Mouse (Mus musculus) frontal cortex, postnatal 14 days (tissue): ENCODE data around the gene Magi3.

Source experiments
- DNase-seq, 2 experiments: peaks; one replicate each; pipeline ENCODE4 v3.0.0; 2022; ENCODE audit warnings: low spot score in 2 of 2

The Magi3 gene

DNA sequence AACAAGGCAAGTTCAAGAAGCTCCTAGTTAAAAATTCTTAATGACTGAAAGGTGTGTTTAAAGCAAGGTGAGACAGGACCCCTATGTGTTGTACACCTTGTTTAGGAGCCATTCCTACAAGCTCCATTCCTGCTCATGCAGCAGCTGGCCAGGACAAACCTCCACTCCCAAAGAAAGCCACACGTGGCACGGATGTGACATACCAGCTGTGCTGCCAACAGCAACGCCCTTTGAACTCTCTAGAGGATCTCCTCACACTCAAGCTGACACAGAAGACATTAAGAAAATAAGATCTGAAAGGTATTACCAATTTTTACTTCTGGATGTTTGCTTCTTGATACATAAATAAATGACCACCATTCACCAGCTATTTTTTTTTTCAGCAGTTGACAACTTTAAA, 193.2 kb downstream of the Magi3 start:
- DNase-seq, result no peak

- no peak for DNase-seq
Measured at GRCm38 (mm10) chr3:104020101-104020500, 200.1 kb downstream of the Magi3 start.

- no peak for DNase-seq
Measured at GRCm38 (mm10) chr3:104019453-104019852, 200.7 kb downstream of the Magi3 start.

- DNase-seq, result no peak
Measured at GRCm38 (mm10) chr3:104017931-104018330, 202.2 kb downstream of the Magi3 start.

DNA sequence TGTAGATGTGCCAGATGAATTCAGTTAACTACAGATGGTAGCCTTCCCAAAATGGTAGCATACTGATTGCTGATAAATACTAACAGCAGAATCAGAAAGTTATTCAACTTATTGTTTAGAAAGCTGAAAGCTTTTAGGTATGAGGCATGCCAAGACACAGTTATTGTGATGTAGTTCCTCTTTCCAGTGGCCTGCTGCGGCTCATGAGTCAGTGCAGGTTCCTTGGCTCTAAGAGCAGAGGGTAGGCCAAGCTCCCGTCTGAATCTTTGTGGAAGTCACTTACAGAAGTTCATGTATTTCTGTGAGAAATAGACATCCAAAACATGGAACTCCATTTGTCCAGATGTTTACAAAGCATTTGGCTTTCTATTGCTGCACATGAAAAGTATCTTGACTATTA, 208.2 kb downstream of the Magi3 start:
- no peak for DNase-seq

DNA sequence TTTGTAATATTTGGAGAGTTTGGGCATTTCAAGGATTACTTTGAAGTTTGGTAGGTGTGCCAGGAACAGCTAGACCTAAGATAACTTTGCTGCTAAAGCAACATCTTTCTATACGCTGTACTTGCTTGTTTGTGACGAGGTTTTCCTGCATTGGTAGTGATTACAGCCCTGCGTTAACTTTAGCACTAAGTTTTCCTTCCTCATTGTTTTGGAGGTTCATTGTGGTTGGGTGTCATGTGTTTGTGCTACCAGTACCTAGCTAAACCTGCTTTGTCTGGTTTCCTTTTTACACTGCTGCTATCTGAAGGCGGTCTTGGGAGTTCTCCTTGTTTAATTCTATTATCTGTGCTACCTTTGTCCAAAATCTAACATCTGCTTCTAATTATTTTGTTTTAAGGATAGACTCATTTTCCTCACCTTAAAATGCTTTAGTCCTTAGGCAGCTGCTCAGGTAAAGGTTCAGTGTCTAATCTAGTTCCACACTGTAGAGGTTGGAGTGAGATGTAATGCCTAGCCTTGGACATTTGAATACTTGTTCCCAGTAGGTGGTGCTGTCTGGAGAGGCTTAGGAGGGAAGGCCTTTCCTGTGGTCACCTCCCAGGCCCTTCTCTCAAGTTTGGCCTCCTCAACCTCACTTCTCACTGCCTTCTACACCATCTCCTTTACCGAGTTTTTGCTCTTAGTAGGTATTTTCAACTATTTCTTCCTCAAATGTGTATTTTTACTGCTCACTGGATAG, 210.1 kb downstream of the Magi3 start:
- DNase-seq, result no peak

GRCm38 (mm10) chr3:104007479-104007878, 212.7 kb downstream of the Magi3 start:
- peak in 1 of 2 experiments; percentile 22 for DNase-seq

- DNase-seq, result no peak
Measured at GRCm38 (mm10) chr3:104006896-104007466, 213.2 kb downstream of the Magi3 start.

- no peak for DNase-seq
Measured at GRCm38 (mm10) chr3:103998724-103999123, 221.4 kb downstream of the Magi3 start.

DNA sequence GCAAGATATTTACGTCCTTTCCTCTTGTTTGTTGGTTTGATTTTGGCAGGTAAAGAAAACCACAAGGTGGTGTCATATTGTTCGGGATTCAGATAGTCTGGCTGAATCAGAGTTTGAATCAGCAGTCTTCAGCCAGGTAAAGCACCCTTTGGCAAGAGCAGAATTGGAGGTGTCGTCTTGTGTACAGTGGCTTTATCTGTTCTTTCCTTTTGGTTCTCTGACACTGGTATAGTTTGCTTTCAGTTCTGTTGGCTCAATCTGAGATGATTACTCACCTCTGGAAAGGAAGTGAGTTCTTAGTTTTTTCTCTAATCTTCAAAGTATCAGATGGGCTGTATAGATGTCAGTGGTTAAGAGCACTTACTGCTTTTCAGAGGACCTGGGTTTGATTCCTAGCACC, 228.9 kb downstream of the Magi3 start:
- no peak for DNase-seq

DNA sequence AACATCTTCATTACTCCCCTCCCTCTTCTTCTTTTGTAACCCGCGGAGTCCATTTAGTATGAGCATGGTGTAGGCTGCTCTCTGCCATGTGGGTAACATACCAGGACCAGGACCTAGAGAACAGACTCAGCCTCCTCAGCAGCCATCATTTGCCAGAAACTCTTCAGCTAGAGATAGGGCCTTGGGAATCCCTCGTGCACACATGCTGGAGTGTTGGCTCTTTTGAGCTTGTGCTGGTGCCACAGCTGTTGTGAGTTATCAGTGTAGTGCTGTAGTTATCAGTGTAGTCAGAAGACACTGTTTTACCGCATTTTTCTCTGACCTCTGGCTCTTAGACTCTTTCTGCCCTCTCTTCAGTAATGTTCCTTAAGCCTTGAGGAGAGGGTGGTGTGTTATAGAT, 230.8 kb downstream of the Magi3 start:
- DNase-seq, result no peak

DNA sequence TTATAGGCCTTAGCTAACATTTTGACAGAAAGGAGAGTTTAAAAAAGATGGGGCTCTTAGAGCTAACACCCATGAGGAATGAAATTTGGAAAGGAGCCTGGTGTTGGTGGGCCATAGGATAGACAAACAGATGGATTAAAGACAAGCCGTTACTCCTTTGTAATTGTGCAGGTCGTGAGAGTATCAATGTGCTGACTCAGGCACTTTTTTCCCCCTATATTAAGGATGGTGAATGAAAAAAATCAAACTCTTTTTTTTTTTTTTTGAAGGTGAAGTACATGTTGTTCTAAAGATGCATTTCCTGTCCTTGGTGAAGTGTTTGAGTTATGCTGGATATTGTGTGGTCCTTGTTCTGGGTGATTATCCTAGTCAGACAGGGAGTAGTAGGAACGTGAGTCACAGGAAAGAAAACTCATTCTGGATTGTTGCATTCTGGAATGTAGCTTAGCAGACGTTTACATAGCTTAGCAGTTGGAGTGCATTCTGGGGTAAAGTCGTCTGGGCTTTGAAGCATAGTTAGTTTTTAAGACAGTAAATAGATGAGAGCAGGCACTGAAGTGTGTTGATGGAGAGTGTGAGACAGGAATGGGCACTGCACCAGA, 232.2 kb downstream of the Magi3 start:
- DNase-seq, result no peak

- DNase-seq, result no peak
Measured at GRCm38 (mm10) chr3:103985194-103985593, 235.0 kb downstream of the Magi3 start.

DNA sequence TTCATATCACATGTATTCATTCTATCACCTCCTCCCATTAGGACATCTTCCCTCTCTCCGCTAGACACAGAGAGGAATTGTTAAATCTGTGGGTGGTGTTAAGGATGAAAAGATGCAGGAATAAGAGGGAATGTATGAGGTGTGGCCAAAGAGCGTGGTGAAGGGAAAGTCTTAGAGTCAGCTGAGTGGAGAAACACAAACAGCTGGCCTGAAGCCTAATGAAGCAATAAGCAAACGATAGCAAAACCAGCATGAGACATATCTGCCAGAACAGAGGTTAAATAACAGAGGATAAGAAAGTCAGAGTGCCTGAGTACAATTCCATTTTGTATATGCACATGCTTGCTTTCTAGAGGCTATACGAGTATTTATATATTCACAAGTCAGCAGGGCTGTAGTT, 235.6 kb downstream of the Magi3 start:
- DNase-seq, result no peak

- no peak for DNase-seq
Measured at GRCm38 (mm10) chr3:103971157-103971556, 249.0 kb downstream of the Magi3 start.

- peak; percentile 47 to 48 for DNase-seq
Measured at GRCm38 (mm10) chr3:103968701-103969100, 251.5 kb downstream of the Magi3 start.

DNA sequence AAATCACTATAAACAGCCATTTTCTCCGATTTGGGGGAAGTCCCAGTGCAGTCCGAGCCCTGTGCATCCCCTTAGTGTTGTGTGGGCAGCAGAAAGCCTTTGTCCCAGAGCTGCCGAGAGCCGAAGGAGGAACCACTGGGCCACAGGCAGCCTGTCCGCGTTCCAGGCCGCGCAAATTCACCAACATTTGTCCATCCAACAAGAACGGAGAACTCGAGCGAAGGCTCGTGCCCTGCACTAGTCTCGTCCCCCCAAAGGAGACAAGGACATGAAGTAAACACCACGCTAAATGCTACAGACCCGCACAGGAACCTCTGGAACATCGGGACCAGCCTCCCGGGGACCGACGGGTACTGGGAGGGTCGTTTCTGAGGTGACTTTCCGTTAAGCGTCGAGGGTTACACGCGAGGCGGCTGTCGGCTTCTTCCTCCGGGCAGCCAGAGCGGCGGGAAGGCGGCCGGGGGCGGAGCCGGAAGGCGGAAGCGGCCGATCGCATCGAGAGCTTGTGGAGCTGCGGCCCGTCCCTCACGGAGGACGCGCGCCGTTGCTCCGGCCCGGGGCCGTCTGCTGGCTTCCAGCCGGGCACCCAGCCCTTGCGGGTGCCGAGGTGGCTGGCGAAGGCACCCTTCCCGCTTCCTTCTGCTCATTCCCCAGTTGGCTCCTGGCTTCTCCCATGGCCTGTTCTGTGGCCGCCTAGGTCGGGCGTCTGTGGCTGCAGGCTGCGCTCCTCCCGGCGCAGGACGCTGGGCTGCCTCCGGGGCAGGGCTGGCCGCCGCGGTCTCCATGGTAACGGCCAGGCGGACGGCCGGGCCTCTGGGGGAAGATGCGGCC, 252.1 kb downstream of the Magi3 start, which contains the start of gene Phtf1:
Phtf1 (plus strand) TSS at position 250 of the 831 bp plus-strand sequence.
- DNase-seq, result peak; percentile 74 to 78

DNA sequence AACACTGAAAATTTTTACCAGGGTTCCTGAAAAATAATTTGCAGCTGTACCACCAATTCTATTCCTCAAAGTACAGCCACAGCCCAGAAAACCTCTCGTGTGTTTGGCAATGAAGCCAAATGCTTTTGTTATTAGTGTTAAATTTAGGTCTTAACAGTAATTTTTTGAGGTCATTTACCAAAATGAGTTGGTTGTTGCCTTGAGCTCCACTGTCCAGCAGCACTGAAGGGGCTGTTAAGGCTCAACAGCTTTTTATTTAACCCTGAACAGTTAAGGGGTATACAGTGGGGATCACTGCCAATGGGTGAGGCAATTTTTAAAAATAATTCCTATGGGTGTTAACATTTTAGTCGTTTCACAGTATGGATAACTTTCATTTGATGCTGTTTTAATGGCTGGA, 252.9 kb downstream of the Magi3 start:
- DNase-seq, result no peak
